Mouse (Mus musculus) cerebellum, adult 9-10 months (tissue): ENCODE measurements around the gene Map3k12.

Experiments
- DNase-seq: peaks from one replicate; pipeline ENCODE4 v3.0.0; 2022

Gene Map3k12

DNA sequence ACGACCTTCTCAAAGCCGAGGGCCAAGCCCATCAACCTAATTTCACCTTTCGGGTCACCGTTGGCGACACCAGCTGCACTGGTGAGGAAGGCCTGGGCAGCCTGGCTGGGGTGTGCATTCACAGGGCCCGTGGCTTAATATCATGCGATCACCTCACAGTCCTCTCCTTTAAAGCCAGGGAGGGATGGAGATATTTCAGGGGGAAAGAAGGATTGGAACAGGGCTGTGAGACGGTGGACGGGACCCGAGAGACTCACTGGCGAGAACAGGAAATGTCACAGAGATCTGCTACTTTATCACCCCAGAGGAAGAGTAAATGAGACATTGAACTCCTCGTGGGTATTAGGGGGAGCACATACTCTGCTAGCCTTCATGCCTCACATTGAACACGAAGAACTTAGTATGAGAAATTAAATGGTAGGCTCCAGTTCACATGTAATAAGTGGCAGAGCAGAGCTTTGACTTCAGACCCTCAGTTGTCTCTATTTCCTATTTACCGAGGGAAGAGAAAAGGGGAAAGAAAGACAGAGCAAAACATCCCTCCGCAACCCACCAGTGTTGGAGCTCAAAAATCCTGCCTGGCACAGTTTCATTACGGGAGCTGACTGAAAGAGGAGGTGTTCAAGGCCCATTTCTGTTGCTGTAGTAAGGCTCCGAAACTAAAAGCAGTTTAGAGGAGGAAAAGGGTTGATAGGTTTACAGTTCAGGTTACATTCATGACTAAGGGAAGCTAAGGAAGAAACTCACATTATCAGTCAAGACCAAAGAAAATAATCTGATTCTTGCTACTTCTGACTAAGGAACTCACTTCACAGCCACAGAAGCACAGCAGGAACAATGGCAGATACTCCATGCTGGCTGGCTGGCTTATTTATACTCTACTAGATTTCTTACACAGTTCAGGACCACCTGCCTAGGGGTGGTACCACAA, 2.6 kb upstream of the Map3k12 start:
- DNase-seq, result peak; percentile 72

DNA sequence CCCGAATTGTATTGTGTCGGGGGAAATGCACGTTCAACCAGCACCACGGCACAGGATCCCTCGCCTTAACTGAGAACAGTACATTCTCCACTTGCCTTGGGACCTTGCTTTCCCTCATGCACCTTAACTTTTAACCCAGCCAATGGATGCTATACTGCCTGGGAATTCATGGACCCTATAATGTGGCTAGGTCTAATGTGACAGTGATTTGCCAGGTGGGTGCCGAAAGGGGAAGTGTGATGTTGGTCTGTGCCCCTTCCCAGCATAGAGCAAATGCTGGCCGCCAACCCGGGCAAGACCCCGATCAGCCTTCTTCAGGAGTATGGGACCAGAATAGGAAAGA, 2.0 kb upstream of the Map3k12 start:
- no peak for DNase-seq

DNA sequence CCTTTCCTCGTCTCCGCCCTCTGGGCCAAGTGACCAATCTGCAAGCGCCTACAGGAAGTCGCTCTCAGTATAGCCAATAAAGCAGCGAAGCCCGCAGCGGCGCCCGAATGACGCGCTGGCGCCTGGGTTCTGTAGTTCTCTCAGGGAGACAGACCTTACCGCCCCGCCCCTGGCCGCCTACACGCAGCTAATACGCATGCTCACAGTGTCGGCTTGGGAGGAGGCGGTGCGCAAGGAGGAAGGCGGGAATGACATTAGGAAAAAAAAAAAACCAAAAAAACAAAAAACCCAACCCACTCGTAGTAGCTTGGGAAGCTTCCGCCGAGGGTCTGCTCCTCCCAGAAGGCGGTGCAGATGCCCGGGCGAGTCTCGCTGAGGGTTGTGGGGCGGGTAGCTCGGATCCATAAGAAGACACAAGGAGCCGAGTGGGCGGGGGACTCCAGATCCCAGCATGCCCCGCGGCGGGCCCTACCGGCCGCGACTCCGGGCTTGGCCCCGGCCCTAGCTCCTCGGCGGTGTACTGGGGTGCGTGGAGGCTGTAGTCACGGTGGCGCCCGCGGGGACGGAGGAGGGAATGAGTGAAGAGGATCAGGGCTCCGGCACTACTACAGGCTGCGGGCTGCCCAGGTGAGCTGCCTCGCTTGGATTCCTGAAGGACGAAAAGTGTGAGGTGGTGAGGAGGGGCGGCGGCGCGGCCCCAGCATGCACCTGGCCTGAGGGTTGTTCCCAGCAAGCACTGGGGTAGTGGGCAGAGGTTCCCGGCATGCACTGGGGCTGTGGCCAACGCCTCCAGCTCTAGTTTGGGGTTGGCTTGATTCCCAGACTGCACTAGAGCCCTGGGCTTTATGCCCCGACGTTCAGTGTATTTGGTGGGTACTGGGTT, 1.4 kb upstream of the Map3k12 start, which contains the start of gene Tarbp2:
TSS of gene Tarbp2 (plus strand) at position 217 of the 883 bp plus-strand sequence.
- DNase-seq, result peak; percentile 100

DNA sequence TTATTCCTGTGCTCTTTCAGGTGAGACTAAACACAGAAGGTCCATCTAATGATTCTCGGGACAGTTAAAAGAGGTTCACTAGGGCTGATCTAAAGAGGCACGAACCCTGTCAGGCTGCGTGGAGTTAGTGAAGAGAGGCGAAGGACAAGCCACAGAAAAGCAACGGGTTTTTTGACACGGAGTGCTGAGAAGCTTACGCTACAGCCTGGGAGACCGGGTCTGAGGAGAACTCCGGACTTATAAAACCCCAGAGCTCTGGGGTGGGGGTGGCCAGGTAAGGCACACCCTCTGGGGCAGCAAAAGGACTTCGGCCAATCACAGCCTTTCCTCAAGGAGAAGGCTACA, 739 bp upstream of the Map3k12 start:
- no peak for DNase-seq

DNA sequence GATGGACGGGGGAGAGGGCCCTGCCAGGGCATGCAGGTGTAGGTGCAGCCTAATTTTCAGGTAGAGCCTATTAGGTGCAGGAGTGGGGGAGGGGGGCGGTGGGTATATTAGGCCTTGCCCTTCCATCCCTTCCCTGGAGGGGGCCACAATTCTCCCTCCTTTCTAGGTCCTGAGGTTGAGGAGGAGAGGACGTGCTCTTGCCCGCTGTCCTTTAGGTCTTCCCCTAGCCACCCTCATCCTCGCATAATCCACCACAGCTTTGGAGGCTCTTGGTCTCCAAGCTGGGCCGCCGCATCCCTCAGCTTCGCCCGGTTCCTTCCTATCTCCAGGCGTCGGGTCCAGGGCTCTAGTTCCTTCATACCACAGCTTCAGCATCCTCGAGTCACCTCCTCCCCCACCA, 571 bp downstream of the Map3k12 start:
- DNase-seq, result peak; percentile 80

- DNase-seq, result no peak
Measured at GRCm38 (mm10) chr15:102515791-102516190, 1.1 kb downstream of the Map3k12 start.

DNA sequence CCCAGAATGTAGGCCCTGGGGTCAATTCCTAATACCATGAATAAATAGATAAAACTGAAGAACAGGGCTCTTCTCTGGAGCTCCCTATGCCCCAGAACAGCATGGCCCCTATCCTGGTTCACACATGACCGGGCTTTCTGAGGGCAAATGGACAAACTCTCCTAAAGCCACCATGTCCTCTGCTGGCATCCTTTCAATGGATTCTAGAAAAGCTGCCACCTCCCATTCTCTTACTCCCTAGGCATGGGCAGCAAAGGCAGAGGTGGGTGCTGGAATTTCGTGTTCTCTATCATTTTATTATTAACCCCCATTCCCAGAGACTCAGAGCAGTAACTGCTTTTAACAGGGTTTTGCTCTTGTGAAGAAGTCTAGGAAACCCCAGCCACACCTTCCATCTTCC, 1.6 kb downstream of the Map3k12 start:
- no peak for DNase-seq

DNA sequence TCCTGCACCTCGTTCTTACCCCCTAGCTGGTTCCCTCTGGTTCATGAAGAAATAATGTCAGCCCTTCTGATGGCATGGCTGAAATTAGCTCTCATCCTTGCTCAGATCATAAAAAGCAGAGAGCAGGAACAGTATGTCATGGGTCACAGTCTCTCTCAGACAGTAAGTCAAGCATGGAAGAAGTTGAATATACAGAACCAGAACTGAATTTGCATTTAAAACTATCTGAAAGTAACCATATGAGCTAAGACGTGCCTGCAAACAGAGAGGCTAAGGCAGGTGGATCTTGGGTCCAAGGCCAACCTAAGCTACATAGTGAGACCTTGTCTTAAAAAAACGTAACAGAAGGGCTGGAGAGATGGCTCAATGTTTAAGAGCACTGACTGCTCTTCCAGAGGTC, 3.9 kb downstream of the Map3k12 start:
- DNase-seq, result no peak

GRCm38 (mm10) chr15:102512471-102512870, 4.4 kb downstream of the Map3k12 start:
- DNase-seq, result no peak

DNA sequence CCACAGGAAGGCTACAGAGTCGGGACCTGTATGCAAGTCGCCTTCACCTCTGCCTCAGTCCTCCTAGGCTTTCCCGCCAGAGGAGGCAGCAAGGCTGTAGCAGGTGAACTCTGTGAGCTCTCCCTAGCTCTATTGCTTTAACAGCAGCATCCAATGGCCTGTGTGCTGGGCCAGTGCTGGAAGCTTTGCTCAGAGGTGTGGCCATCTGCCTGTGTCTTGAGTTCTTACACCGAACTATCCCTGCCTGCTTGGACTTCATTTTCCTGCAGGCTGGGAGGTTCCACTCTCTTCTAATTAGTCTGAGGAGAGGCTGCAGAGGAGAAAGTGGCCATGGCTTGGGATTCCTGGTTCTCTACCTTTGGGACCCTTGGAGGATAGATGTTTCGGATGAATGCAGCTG, 4.9 kb downstream of the Map3k12 start:
- DNase-seq, result no peak

GRCm38 (mm10) chr15:102511285-102511833, 5.5 kb downstream of the Map3k12 start:
- no peak for DNase-seq

DNA sequence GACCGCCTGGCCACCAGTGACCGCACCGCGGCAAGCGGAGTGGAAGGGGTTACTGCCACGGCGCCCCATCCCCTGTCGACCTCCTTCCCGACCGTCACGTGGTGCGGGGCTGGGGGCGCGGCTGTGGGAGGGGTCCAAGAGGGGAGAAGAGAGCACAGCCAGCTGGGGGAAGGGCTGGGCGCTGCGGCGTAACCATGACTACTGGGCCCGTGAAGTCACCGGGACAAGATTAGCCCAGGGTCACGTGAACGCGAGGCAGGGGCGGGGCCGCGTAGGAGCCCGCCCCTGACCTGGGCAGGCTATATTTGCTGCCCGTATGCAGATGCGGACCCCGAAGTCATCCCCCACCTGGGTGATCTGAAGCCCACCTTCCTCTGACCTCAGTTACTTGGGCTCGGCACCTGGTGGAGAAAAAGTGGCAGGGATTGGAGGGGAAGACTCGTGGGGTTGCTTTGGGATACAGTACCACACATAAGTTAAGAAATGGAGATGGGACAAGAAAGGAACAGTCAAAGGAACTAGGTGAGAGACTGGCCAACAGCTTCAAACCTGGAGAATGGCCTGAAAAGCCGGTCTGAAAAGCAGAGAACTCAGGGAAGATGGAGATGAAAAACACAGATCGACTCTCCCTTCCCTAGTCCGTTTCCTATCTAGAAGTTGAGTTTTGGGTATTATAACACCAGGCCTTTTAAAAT, 6.1 kb downstream of the Map3k12 start:
- DNase-seq, result peak; percentile 78

- peak; percentile 47 for DNase-seq
Measured at GRCm38 (mm10) chr15:102510110-102510509, 6.8 kb downstream of the Map3k12 start.

- peak; percentile 18 for DNase-seq
Measured at GRCm38 (mm10) chr15:102508336-102508735, 8.5 kb downstream of the Map3k12 start.

DNA sequence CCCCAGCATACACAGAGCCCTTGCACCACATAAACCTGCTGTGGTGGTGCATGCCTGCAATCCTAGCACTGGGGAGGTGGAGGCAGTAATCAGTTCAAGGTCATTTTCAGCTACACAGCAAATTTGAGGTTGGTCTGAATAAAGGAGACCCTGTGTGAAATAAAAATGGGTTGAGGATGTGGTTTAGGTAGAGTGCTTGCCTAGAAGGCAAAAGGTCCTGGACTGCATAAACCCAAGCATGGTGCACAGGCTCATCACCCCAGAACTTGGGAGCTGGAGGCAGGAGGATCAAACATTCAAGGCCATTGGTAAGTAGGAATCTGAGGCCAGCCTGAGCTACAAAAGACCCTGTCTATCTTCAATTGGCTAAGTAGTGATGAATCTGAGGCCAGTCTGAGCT, 9.3 kb downstream of the Map3k12 start:
- no peak for DNase-seq

GRCm38 (mm10) chr15:102506864-102507263, 10.0 kb downstream of the Map3k12 start:
- DNase-seq, result no peak

GRCm38 (mm10) chr15:102506464-102506830, 10.4 kb downstream of the Map3k12 start:
- DNase-seq, result no peak

- DNase-seq, result no peak
Measured at GRCm38 (mm10) chr15:102505770-102506463, 10.9 kb downstream of the Map3k12 start.

DNA sequence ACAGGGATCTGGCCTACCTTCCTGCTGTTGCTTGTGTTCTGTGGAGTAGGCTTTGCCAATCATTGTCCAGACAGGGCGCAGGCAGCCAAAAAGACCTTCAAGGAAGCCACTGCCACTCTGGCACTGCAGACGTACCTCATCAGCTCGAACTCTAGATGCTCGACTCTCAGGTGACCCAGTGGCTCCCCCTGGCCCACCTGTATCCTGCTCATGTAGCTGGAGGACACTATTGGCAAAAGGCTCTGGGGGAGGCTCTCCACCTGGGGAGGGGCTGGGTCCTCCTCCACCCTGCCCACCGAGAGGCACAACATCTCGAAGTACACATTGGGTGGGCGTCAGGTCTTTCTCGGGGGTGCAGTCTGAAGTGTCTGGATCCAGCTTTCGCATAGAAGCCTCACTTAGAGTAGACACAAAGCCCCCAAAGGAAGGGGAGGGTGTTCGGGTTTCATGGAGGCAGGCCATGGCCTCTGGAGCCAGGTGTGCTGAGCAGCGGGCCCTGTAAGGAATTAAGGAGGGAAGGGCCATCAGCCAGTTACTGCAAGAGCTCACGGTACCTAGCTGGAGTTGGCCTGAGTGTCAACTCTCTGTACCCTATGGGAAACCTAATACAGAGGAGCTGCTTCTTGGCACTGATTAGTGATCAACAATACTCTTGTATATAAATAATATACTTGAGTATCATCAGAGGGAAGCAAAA, 11.6 kb downstream of the Map3k12 start:
- peak; percentile 22 for DNase-seq

GRCm38 (mm10) chr15:102503924-102504782, 12.7 kb downstream of the Map3k12 start:
- DNase-seq, result peak; percentile 20

GRCm38 (mm10) chr15:102503447-102503846, 13.4 kb downstream of the Map3k12 start, which contains the start of gene Gm10337:
Gene Gm10337, plus strand, starts transcription at chr15:102503722.
- no peak for DNase-seq
